Mouse (Mus musculus) cerebellum, postnatal 10 days (tissue): Measurements from ENCODE around the gene Gclc.
A peak's percentile ranks its signal among the peaks of the same experiment; 100 is the strongest.
"Not testable (repeated sequence)": the region's sequence is repeated elsewhere in the genome, so short reads cannot be mapped to it uniquely, and the experiment has no call there.

ENCODE experiments used
- DNase-seq, 2 experiments: peaks; one replicate each; pipeline ENCODE4 v3.0.0; 2021; ENCODE audit warnings: mixed read lengths in 2 of 2

Gclc gene

DNA sequence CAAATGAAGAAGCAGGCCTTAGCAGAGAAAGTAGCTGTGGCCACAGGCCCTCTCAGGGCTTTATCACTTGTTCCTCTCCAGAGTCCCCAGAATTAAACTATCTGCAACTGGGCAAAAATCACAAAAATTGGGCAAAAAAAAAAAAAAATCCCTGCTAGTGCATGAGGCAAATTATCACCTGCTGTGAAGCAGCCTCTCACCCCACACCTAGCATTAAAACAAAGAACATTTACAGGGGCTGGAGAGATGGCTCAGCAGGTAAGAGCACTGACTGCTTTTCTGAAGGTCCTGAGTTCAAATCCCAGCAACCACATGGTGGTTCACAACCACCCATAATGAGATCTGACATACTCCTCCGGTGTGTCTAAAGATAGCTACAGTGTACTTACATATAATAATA, 6.0 kb upstream of the Gclc start:
- not testable (repeated sequence) for DNase-seq

DNA sequence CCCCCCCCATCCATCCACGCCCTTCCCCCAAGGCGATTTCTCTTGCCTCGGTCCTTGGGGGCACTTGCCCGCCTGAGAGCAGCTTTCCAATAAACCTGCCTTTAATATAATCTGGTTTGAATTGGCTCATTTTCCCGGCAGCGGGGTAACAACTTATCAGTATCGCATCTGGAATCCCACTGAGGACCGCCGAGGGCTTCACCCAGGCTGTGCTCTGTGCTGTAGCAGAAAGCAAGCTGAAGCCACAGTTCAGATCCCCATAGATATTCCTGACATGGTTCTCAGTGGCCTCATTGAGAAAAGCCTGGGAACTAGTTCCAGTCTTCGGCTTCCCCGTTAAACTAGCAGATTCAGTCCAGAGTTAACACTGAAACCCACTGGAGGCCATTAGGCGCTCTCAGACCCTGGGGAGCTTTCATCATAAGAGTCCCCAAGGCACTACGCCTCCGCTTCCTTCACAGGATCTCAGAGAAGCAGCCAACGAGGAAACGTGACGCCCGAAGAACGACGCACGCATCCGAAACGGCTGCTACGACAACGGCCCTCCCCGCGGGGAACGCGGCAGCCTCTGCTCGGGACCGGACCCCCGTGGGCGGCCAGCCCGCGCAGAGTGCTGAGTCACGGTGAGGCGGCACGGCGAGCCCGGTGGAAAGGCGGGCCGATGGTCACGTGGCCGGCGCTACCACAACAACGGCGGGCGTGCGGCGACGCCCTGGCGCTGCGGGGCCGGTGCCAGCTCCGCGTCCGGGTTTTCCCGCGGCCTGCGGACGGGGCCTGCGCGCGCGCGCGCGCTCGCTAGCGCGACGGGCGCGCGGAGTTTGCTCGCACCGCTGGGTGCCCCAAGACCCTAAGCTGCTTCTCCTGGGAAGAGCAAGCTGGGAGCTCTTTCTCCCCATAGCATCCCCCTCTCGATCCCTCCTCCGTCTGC, 3.9 kb upstream of the Gclc start:
- peak; percentile 98 for DNase-seq

DNA sequence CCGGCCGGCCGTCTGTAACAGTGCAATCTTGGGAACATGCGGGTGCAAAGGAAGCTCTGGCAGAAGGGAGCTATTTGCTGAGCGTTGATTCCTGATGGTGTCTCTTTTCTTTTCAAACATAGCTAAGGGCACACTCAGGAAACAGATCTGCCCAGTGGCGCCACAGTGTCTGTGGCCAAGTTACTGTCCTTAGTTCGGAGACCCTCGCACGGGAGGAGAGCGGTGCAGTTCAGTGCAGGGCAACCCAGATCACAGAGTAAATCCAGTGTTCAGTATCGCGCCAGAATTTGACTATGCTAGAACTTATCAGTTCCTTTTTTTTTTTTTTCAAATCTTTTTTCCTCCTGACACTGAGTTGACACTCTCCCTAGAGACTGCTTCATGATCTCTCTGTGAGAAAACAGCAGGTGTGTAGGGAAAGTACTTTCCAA, 3.2 kb upstream of the Gclc start:
- no peak for DNase-seq

GRCm38 (mm10) chr9:77754728-77755402, 530 bp downstream of the Gclc start:
- DNase-seq, result peak; percentile 76 to 82

- DNase-seq, result no peak
Observed at GRCm38 (mm10) chr9:77755403-77755784, 1.1 kb downstream of the Gclc start.

- DNase-seq, result peak; percentile 12 to 38
Observed at GRCm38 (mm10) chr9:77756076-77756475, 1.7 kb downstream of the Gclc start.

DNA sequence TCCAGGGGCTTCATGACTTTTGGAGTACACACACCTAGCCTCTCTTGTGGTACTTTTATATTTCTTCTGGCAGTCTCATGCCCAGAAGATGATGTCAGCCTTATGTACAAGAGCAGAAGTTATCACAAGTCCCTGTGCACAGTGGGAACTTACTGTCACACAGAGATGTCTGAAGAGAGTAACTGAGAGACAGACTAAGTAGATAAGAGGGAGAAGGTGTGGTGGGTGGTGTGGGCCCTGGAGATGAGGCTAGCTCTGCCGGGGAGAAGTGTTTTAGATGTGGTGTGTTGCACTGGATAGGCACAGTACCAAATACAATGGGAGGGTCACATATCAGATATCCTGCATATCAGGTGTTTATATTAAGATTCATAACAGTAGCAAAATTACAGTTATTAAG, 3.0 kb downstream of the Gclc start:
- no peak for DNase-seq

DNA sequence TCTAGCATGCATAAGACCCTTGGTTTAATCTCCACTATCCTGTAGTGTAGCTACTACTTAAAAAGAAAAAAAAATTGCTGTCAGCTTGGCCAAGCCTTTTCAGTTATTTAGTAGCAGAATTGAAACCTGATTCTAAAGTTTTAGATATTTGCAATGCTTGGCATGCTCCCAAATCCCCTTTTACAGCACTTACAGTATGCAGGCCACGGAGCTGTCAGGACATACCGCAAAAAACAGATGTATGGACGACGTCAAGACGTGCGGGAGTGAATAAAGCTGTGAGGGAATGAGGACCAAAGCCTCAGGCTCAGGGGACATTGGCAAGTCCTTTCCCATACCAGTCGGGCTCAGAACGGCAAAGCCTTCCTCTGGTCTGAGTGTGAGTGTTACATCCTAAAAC, 4.1 kb downstream of the Gclc start:
- no peak for DNase-seq

DNA sequence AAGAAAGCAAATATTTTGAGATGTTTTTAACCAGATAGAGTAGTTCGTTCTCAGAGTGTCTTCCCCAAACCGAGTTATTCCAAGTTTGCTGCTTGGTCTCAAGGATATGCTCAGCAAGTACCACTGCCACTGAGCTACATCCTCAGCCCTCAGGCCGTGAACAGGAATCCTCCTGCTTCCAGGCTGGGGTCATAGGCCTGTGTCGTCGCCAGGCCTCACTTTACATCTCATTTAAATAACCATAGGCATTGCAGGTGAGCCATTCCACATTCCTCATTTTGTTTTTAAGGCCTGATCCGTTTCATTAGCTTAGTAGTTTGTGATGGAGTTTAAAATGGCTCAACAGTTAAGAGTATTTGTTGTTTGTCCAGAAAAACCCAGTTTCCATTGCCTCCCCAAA, 4.8 kb downstream of the Gclc start:
- no peak for DNase-seq

DNA sequence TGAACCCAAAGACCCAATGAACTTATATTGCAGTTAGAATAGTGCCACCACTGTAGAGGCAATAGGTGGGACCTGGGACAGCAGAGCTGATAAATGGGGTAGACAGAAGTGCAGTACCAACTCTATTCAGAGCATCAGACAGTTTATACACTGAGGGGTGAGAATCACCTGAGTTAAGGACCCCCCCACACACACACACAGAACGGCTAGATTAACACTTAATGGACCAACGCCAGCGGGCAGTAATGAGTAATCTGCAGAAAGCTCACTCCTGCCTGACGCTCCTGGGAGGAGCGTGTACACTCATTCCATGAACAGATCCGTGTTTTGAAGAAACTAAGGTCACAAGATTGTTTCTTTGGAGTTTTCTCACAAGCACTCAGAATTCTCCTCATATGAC, 5.4 kb downstream of the Gclc start:
- no peak for DNase-seq

DNA sequence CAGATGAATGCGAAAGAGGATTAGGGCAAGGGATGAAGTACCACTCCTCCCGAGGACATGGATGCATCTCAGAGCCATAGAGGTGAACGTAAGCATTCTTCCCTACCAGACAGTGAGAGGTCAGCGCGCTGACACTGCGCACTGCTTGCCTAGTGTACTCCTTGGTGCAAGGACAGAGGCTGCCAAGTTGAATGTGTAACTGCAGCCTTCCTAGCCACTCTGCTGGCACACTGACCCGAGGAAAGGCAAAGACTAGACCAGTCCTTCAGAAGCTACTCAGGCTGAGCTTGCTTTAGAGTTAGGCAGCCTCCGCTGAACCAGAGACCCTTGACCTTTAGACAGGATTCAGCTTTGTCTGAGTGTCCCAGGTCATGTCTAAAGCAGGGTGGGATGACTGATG, 11.9 kb downstream of the Gclc start:
- DNase-seq, result no peak

DNA sequence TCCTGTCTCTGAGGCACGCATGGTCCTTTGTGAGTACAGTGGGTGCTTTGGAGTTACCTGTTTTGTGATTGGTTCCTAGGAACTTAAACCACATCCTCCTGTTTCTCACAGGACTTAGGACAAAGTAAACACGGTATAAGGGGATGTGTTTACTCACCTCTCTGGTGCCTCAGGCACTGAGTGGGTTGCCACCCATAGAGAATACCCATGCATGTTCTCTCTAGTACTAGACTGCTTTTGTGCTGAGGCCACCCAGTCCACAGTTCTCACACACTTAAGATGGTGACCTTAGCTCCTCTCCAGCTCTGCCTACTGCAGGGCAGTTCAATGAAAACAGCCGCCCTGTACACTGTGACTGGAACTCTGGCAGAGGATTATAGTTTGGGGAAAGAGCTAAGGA, 12.4 kb downstream of the Gclc start:
- no peak for DNase-seq

GRCm38 (mm10) chr9:77770909-77771308, 16.6 kb downstream of the Gclc start:
- no peak for DNase-seq

- peak; percentile 16 to 26 for DNase-seq
Observed at GRCm38 (mm10) chr9:77771330-77771729, 17.0 kb downstream of the Gclc start.

DNA sequence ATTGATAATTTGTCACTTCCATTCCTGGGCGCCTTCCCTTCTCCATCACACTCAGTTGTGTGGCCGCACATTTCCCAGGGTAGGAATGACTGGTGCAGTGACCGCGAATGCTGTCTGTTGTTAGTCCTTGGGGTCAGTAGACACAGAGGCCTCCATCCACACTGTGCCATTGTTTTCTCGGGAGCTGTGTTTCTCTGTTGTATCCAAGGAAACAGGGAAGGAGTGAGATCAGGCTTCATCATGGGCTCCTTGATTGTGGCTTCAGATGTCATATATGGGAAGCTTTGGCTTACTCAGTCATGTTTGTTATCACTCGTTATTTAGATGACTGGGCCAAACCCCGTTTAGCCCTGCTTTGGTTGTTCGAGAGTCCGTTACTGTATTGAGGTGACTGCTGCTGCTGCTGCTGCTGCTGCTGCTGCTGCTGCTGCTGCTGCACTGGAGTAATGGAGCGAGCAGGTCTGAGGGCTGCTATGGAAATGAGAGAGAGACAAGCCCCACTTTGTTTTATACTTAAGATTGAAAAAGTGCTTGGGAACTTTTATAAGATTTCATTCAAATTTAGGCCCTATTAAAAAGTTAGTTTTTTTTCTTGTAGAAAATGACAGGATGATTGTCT, 17.5 kb downstream of the Gclc start:
- no peak for DNase-seq

GRCm38 (mm10) chr9:77776720-77777515, 22.6 kb downstream of the Gclc start:
- DNase-seq, result no peak

- no peak for DNase-seq
Observed at GRCm38 (mm10) chr9:77777622-77778021, 23.3 kb downstream of the Gclc start.

- no peak for DNase-seq
Observed at GRCm38 (mm10) chr9:77779711-77780110, 25.4 kb downstream of the Gclc start.

DNA sequence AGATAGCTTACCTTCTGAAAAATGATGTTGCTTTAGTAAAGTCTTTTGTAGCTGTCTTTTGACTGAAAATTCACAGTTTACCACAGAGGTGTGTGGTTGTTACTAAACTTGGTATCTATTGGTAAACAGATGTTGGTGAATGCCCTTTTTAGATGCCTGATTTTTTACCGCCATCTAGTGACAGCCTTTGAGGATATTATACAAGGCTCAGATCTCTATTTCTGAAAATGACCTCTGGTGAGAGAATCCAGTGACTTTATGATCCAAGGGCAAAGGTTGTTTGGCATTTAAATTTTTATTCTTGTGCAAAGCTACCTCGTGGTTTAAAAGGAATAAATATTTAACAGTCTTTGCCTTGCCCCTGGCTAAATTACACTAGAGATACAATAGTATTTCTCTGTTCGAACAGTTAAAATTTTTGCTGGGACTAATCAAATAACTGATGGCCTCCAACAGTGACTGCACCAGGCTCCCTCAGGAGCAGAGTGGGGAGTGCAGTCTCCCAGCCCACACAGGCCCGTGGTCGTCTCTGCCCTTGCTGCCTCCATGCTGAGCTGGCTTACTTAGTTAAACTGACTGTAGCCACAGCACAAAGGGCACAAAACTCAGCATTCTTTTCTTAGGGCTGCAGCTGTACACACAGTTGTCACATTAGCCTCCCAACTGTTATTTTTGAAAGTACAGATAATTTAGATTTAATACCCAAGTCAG, 27.3 kb downstream of the Gclc start:
- peak; percentile 15 to 61 for DNase-seq

DNA sequence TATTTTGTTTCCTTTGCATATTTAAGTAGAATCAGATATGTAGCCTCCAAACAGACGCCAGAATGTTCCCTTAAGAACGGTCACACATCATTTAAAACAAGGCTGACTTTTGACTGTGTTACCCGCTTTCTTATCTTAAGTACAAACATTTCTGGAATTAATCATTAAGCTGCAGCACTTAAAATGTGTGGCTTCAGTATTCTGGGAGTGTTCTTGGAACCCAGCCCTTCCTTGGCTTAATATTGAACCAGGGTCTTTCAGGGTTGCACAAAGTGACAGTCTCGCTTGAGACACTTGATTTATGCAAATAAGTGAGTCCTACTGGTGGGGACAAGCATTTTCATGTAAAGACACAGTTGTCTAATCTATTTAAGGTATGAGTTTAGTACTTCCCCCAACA, 27.9 kb downstream of the Gclc start:
- no peak for DNase-seq

DNA sequence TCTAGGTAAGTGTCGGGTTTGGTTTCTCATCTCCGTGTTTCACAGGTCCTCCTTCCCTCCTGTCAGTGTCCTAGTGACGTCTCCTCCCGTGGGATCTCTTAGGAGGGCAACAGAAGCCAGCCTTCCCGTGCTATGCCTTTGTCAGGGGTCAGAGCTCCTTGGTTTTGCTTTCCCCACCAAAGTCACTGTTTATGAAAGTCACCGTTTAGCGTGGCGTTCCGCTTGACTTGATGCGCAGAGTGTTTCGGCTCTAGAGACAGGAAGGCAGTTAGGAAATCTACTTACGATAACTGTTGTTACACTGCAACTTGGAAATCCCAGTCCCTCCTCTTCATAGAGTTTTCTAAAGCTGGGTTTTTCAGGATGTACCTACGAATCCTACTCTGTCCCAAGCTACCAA, 28.7 kb downstream of the Gclc start:
- DNase-seq, result no peak

DNA sequence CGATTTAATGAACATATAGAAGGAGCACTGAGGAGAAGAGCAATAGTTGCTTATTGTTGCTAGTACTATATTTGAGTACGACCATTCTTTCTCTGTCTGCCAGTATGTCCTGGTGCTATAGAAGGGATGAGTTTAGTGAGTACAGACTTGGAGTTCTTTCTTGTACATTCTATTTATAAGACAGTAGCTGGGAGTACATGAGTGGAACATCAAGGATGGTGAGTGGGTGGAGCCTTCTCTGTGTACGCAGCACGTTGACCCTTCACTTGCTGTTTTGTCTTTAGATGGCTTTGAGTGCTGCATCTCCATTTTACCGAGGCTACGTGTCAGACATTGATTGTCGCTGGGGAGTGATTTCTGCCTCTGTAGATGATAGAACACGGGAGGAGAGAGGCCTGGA, 31.1 kb downstream of the Gclc start:
- DNase-seq, result no peak
